Mouse (Mus musculus): ENCODE measurements at regions not wholly inside any gene's neighbourhood (a gene's known extent, or its start where the extent isn't known, plus 50 kb on each side); places are given as distances from the start of the nearest gene placed in this dataset.

- H3K4me3 ChIP-seq (replicated peaks; ENCODE audit: low read depth, low read length), result no peak overlapping the region
- H3K9me3 ChIP-seq (ENCODE audit: control insufficient read depth, low read length), result no peaks in the 10 kb centered on the region
- H3K4me2 ChIP-seq (ENCODE audit: low read length), result no peak overlapping the region
- ATAC-seq (ENCODE audit: low FRiP score, low TSS enrichment) (no peak), DNase-seq (no peak)
- H3K4me1 ChIP-seq (ENCODE audit: control insufficient read depth, insufficient read depth, low read length), result no peaks in the 10 kb centered on the region
- no peaks in the 10 kb centered on the region for H3K36me3 ChIP-seq (ENCODE audit: control insufficient read depth, insufficient read depth, low read length)
- no peak overlapping the region for H3K9ac ChIP-seq (replicated peaks; ENCODE audit: low read length)
- H3K27me3 ChIP-seq (ENCODE audit: control insufficient read depth, insufficient read depth, low read length), result no peaks in the 10 kb centered on the region
- H3K27ac ChIP-seq (replicated peaks; ENCODE audit: low read depth, low read length), result no peak overlapping the region
Measured at GRCm38 (mm10) chr10:102943156-102943555, 86.9 kb downstream of the Alx1 start.

GRCm38 (mm10) chr10:102940823-102941519 lies 89.0 kb downstream of the Alx1 start:
- H3K27ac ChIP-seq (replicated peaks; ENCODE audit: low read depth, low read length), result no peak overlapping the region
- no peak for DNase-seq
- H3K27me3 ChIP-seq (ENCODE audit: control insufficient read depth, insufficient read depth, low read length), result no peaks in the 10 kb centered on the region
- H3K9me3 ChIP-seq (ENCODE audit: control insufficient read depth, low read length), result no peaks in the 10 kb centered on the region
- H3K4me2 ChIP-seq (ENCODE audit: low read length), result no peak overlapping the region
- no peak for ATAC-seq (ENCODE audit: low FRiP score, low TSS enrichment)
- no peak overlapping the region for H3K4me3 ChIP-seq (replicated peaks; ENCODE audit: low read depth, low read length)
- no peaks in the 10 kb centered on the region for H3K36me3 ChIP-seq (ENCODE audit: control insufficient read depth, insufficient read depth, low read length)
- H3K9ac ChIP-seq (replicated peaks; ENCODE audit: low read length), result no peak overlapping the region
- no peaks in the 10 kb centered on the region for H3K4me1 ChIP-seq (ENCODE audit: control insufficient read depth, insufficient read depth, low read length)

GRCm38 (mm10) chr10:102931445-102931844 lies 98.6 kb downstream of the Alx1 start:
- DNase-seq, result no peak
- ATAC-seq (ENCODE audit: low FRiP score, low TSS enrichment), result no peak
- no peaks in the 10 kb centered on the region for H3K9me3 ChIP-seq (ENCODE audit: control insufficient read depth, low read length)

GRCm38 (mm10) chr10:102928651-102929050 lies 101.4 kb downstream of the Alx1 start:
- no peak for ATAC-seq (ENCODE audit: low FRiP score, low TSS enrichment)
- WGBS, result 90% methylated on average over 1 of the region's 1 CpGs
- H3K36me3 ChIP-seq (ENCODE audit: control insufficient read depth, insufficient read depth, low read length), result no peaks in the 10 kb centered on the region

More at GRCm38 (mm10) chr10:102931445-102931844, 98.6 kb downstream of the Alx1 start:
- Histone ChIP-seq H3K27ac (replicated peaks; ENCODE audit: low read depth, low read length) (no peak overlapping the region), H3K4me3 (replicated peaks; ENCODE audit: low read depth, low read length) (no peak overlapping the region), H3K4me1 (ENCODE audit: control insufficient read depth, insufficient read depth, low read length) (no peaks in the 10 kb centered on the region), H3K4me2 (ENCODE audit: low read length) (no peak overlapping the region), H3K27me3 (ENCODE audit: control insufficient read depth, insufficient read depth, low read length) (no peaks in the 10 kb centered on the region), H3K36me3 (ENCODE audit: control insufficient read depth, insufficient read depth, low read length) (no peaks in the 10 kb centered on the region), H3K9ac (replicated peaks; ENCODE audit: low read length) (no peak overlapping the region)
- WGBS, result 53% methylated on average over 3 of the region's 3 CpGs

GRCm38 (mm10) chr10:102897368-102897767 lies 132.6 kb downstream of the Alx1 start:
- ATAC-seq (ENCODE audit: low FRiP score, low TSS enrichment) (no peak), DNase-seq (no peak)
- H3K9ac ChIP-seq (replicated peaks; ENCODE audit: low read length), result no peak overlapping the region
- H3K27ac ChIP-seq (replicated peaks; ENCODE audit: low read depth, low read length), result no peak overlapping the region
- no peak overlapping the region for H3K4me2 ChIP-seq (ENCODE audit: low read length)
- no peaks in the 10 kb centered on the region for H3K36me3 ChIP-seq (ENCODE audit: control insufficient read depth, insufficient read depth, low read length)
- H3K4me1 ChIP-seq (ENCODE audit: control insufficient read depth, insufficient read depth, low read length), result 0 out of 2 replicates have a peak, but pooled peaks cover 4% of the 10 kb centered on the region
- H3K4me3 ChIP-seq (replicated peaks; ENCODE audit: low read depth, low read length), result no peak overlapping the region
- no peaks in the 10 kb centered on the region for H3K9me3 ChIP-seq (ENCODE audit: control insufficient read depth, low read length)
- 58% methylated on average over 2 of the region's 2 CpGs for WGBS
- no peaks in the 10 kb centered on the region for H3K27me3 ChIP-seq (ENCODE audit: control insufficient read depth, insufficient read depth, low read length)

More at GRCm38 (mm10) chr10:102928651-102929050, 101.4 kb downstream of the Alx1 start:
- H3K4me1 ChIP-seq (ENCODE audit: control insufficient read depth, insufficient read depth, low read length), result no peaks in the 10 kb centered on the region
- H3K4me2 ChIP-seq (ENCODE audit: low read length), result no peak overlapping the region
- H3K9ac ChIP-seq (replicated peaks; ENCODE audit: low read length), result no peak overlapping the region
- no peak overlapping the region for H3K27ac ChIP-seq (replicated peaks; ENCODE audit: low read depth, low read length)
- H3K27me3 ChIP-seq (ENCODE audit: control insufficient read depth, insufficient read depth, low read length), result no peaks in the 10 kb centered on the region
- no peaks in the 10 kb centered on the region for H3K9me3 ChIP-seq (ENCODE audit: control insufficient read depth, low read length)
- H3K4me3 ChIP-seq (replicated peaks; ENCODE audit: low read depth, low read length), result no peak overlapping the region
- DNase-seq, result no peak

- Histone ChIP-seq H3K4me3 (replicated peaks; ENCODE audit: low read depth, low read length) (no peak overlapping the region), H3K36me3 (ENCODE audit: control insufficient read depth, insufficient read depth, low read length) (no peaks in the 10 kb centered on the region), H3K9me3 (ENCODE audit: control insufficient read depth, low read length) (no peaks in the 10 kb centered on the region), H3K27ac (replicated peaks; ENCODE audit: low read depth, low read length) (no peak overlapping the region), H3K27me3 (ENCODE audit: control insufficient read depth, insufficient read depth, low read length) (no peaks in the 10 kb centered on the region), H3K4me2 (ENCODE audit: low read length) (no peak overlapping the region), H3K4me1 (ENCODE audit: control insufficient read depth, insufficient read depth, low read length) (0 out of 2 replicates have a peak, but pooled peaks cover 4% of the 10 kb centered on the region), H3K9ac (replicated peaks; ENCODE audit: low read length) (no peak overlapping the region)
- 24% methylated on average over 1 of the region's 1 CpGs for WGBS
- DNase-seq, result no peak
- no peak for ATAC-seq (ENCODE audit: low FRiP score, low TSS enrichment)
Measured at GRCm38 (mm10) chr10:102895952-102896351, 134.1 kb downstream of the Alx1 start.

- Histone ChIP-seq H3K4me1 (ENCODE audit: control insufficient read depth, insufficient read depth, low read length) (0 out of 2 replicates have a peak, but pooled peaks cover 4% of the 10 kb centered on the region), H3K36me3 (ENCODE audit: control insufficient read depth, insufficient read depth, low read length) (no peaks in the 10 kb centered on the region), H3K9ac (replicated peaks; ENCODE audit: low read length) (no peak overlapping the region), H3K27ac (replicated peaks; ENCODE audit: low read depth, low read length) (no peak overlapping the region), H3K9me3 (ENCODE audit: control insufficient read depth, low read length) (no peaks in the 10 kb centered on the region), H3K4me3 (replicated peaks; ENCODE audit: low read depth, low read length) (no peak overlapping the region), H3K4me2 (ENCODE audit: low read length) (no peak overlapping the region), H3K27me3 (ENCODE audit: control insufficient read depth, insufficient read depth, low read length) (no peaks in the 10 kb centered on the region)
- ATAC-seq (ENCODE audit: low FRiP score, low TSS enrichment), result no peak
- WGBS, result 92% methylated on average over 3 of the region's 3 CpGs
- DNase-seq, result no peak
Measured at GRCm38 (mm10) chr10:102892373-102892772, 137.6 kb downstream of the Alx1 start.

- Histone ChIP-seq H3K27me3 (ENCODE audit: control insufficient read depth, insufficient read depth, low read length) (no peaks in the 10 kb centered on the region), H3K36me3 (ENCODE audit: control insufficient read depth, insufficient read depth, low read length) (no peaks in the 10 kb centered on the region), H3K4me1 (ENCODE audit: control insufficient read depth, insufficient read depth, low read length) (no peaks in the 10 kb centered on the region), H3K4me2 (ENCODE audit: low read length) (no peak overlapping the region), H3K4me3 (replicated peaks; ENCODE audit: low read depth, low read length) (no peak overlapping the region), H3K9me3 (ENCODE audit: control insufficient read depth, low read length) (no peaks in the 10 kb centered on the region), H3K27ac (replicated peaks; ENCODE audit: low read depth, low read length) (no peak overlapping the region), H3K9ac (replicated peaks; ENCODE audit: low read length) (no peak overlapping the region)
- ATAC-seq (ENCODE audit: low FRiP score, low TSS enrichment), result no peak
- 90% methylated on average over 3 of the region's 3 CpGs for WGBS
- no peak for DNase-seq
Measured at GRCm38 (mm10) chr10:102889709-102890108, 140.3 kb downstream of the Alx1 start.

- no peak overlapping the region for H3K4me2 ChIP-seq (ENCODE audit: low read length)
- no peaks in the 10 kb centered on the region for H3K36me3 ChIP-seq (ENCODE audit: control insufficient read depth, insufficient read depth, low read length)
- 74% methylated on average over 6 of the region's 6 CpGs for WGBS
- no peaks in the 10 kb centered on the region for H3K9me3 ChIP-seq (ENCODE audit: control insufficient read depth, low read length)
- H3K4me3 ChIP-seq (replicated peaks; ENCODE audit: low read depth, low read length), result no peak overlapping the region
- H3K4me1 ChIP-seq (ENCODE audit: control insufficient read depth, insufficient read depth, low read length), result no peaks in the 10 kb centered on the region
- DNase-seq, result no peak
- no peak for ATAC-seq (ENCODE audit: low FRiP score, low TSS enrichment)
- H3K27ac ChIP-seq (replicated peaks; ENCODE audit: low read depth, low read length), result no peak overlapping the region
- no peak overlapping the region for H3K9ac ChIP-seq (replicated peaks; ENCODE audit: low read length)
- no peaks in the 10 kb centered on the region for H3K27me3 ChIP-seq (ENCODE audit: control insufficient read depth, insufficient read depth, low read length)
Measured at GRCm38 (mm10) chr10:102881824-102882438, 148.1 kb downstream of the Alx1 start.

Data from midbrain, embryonic 14.5 days (tissue).